Mouse (Mus musculus): ENCODE results near the gene Napsa.

The Napsa gene

DNA sequence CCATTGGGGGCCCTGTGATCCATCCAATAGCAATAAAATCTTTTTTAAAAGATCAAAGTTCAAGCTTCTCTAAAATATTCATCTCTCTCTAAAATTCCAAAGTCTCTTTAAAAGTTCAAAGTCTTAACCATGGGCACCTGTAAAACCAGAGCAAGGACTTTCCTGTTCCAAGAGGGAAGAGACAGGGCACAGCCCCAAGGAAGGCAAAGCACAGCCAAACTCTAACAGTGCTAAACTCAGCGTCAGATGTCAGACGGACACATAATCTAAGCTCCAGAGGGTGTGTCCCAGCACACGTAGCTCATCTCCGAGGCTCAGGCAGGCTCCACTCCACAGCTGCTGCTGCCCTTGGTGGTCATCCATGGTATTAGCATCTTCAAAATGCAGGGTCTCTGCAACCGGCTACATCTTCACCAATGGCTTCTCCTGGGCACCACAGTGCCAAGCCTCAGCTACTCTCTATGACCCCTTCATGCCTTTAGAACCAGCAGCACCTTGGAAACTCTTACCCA lies 4.2 kb downstream of the Napsa start:
- no peak for DNase-seq

DNA sequence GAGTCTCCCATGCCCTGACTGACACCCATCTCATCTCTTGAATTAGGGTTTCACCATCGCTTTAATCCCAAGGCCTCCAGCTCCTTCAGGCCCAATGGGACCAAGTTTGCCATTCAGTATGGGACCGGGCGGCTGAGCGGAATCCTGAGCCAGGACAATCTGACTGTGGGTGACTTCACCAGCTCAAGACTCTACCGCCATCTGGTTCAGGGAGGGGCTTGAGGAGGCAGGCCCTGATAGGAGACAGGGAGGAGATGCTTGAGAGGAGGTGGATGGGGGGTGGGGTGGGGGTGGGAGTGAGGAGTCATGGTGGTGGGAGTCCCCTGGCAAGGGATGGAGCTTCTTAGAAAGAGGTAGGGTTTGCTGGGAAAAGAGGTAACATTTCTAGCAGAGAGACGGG lies 9.5 kb downstream of the Napsa start:
- DNase-seq, result no peak

DNA sequence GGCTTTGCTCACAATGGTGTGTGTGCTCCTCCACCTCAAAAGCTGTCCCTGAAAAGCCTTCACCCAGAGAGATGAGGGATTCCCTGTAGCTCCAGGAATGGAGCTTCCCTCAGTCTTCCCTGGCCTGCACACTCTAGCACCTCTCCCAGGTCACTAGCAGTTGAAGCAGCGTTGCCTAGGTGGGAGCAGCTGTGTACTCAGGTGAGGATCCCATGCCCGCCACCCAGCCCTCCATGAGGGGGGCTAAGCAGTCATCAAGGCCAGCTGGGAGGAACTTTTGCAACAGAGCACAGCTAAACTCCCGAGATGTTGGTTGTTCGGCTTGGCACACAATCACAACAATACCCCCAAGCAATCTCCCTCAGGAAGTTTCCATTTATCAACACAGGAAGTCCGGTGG lies 10.5 kb downstream of the Napsa start:
- no peak for DNase-seq

DNA sequence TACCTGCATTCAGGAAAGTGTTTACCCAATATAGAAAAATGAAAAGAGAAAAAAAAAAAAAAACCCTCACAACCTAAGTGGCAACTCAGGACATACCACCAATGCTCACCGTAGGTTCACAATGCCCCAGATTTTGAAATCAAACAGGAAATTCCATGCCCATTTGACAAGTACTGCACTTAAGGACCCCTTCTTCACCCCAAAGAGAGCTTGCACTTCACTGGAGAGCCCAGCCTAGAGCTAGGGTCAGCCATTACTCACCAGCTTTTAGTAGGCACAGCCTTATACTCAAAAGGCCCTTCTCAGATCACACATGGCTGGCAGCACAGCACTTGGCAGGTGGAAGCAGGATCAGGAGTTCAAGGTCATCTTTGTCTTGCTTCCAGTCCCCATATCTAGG lies 11.0 kb downstream of the Napsa start:
- no peak for DNase-seq

DNA sequence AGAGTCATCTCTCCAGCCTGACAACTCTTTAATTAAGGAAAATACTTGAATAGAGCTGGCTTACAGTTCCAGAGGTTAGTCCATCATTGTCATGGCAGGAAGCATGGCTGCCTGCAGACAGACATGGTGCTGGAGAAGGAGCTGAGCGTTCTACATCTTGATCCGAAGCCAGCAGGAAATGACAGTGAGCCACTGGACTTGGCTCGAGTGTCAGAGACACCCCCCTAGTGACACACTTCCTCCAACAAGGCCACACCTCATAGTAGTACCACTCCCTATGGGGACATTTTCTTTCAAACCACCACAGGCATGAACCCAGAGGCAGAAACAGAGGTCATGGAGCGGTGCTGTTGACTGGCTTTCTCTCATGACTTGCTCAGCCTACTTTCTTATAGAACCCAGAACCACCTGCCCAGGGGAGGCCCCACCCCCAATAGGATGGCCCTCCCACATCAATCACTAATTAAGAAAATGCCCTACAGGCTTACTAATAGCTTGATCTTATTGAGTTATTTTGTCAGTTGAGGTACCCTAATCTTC lies 12.2 kb downstream of the Napsa start:
- DNase-seq, result no peak

DNA sequence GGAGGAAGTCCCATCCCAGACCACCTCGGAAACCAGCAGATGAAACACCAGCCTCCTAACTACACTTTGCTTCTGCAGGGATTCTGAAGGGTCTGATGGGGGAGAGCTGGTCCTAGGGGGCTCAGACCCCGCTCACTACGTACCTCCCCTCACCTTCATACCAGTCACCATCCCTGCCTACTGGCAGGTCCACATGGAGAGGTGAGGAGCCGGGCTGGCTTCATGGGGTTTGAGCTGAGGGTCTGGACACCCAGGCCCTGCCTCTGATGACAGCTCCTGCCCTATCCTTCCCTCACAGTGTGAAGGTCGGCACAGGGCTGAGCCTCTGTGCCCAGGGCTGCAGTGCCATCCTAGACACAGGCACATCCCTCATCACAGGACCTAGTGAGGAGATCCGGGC lies 12.7 kb downstream of the Napsa start:
- no peak for DNase-seq

DNA sequence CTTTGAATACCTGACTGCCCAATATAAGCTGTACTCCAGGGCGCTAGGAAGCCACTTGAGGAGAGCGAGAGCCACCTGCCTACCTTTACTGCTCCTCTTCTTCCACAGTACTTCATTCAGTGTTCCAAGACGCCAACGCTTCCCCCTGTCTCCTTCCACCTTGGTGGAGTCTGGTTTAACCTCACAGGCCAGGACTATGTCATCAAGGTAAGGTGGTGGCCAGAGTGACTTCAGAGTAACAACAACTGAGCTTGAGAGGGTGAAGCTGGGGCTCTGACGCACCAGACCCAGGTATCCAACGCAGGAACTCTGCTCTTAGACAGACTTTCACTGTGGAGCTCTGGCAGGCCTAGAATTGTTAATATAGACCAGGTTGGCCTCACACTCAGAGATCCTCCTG lies 13.4 kb downstream of the Napsa start:
- no peak for DNase-seq

DNA sequence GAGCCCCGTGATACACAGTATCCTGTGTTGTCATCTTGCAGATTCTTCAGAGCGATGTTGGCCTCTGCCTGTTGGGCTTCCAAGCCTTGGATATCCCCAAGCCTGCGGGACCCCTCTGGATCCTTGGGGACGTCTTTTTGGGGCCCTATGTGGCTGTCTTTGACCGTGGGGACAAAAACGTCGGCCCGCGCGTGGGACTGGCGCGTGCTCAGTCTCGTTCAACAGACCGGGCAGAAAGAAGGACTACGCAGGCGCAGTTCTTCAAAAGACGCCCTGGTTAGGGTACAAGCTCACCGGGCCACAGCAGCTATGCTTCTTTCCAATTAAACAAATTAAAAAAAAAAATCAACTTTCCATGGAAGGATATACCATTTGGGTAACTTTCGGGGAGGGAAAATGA lies 14.3 kb downstream of the Napsa start:
- DNase-seq, result peak; percentile 69

DNA sequence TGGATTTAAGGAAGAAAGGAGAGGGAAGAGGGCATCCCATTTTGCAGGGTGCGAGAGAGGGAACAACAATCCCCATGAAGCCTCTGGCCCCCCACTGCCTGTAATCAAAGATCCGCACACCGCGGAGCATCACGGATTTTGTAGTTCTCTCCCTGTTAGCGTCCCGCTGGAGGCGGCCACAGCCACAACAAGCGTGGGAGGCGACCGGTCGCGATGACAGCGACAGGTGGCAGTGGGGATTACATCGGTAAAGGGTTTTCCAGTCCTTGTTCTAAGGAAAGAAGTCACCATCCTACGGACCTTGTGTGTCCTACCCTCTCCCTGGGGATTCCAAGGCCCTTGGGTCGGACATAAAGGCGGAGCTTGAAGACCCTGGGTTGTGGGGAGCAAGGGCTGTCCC lies 14.8 kb downstream of the Napsa start:
- peak; percentile 81 for DNase-seq

DNA sequence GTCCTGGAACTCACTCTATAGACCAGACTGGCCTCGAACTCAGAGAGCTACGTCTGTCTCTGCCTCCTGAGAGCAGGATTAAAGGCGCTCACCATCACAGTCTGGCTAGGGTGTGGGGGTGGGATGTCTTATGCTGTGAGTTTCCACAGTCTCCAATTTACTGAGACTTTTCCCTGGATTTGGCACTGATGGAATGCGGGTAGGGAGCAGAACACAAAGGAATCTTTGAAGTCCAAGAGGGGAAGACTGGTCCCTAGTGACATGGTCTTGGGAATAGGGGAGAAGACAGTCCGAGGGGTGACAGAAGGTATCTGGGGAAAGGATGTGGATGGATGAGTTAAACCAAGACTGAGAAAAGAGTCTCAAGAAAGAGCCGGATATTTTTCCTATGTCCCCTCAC lies 15.5 kb downstream of the Napsa start:
- no peak for DNase-seq

DNA sequence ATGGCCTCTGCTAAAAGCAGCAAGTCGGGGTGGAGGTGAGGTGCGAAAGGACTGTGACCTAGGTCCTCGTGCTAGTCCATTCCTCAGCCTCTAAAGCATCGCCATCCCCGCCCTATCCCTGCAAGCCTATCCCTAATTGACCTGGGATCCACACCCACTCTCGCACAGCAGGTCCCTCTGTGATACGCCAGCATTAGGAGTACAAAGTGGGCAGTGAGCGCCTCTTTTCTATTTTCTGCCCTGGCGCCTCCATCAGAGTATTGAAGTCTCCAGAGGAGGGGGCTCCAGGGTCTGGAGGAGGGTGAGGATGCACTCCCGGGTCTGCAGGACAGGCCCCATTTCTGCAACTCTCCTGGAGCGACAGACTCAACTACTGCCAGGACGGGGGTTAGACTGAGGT lies 16.2 kb downstream of the Napsa start:
- DNase-seq, result no peak

DNA sequence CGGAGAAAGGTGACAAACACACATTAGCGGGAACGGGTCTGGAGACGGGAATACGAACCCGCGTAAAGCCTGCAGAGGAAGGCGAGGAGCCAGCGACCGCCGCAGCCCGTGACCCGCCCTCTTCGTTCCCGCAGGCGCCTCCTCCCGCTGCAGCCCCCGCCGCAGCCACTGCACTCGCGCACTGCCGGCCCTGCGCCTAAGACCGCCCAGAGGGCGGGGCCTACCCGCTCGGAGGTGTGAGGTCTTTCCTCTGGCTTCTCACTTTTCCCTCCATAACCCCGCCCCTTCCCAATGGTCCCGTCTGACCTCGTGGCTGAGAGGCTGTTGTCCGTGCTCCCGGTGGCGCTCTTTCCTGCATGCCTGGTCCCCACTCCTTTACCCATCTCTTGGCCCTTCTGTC lies 17.0 kb downstream of the Napsa start:
- DNase-seq, result peak; percentile 73

DNA sequence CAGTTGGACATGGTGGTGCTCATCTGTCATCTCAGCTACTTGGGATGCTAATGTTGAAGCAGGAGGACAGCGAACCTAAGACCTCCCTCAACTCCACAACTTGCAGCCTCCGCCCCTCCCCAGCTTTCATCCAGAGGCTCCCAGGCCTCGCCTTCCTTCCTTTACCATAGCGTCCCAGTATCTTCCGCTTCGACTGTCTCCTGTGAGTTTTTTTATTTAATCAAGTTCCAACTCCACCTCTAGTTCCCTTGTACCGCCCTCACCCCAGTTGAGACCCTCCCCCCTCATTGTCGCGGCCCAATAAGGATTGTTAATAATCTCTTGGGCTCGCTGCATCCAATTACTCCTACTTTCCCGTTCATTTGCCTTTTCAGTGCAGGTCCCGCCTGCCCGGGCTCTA lies 17.8 kb downstream of the Napsa start:
- no peak for DNase-seq

DNA sequence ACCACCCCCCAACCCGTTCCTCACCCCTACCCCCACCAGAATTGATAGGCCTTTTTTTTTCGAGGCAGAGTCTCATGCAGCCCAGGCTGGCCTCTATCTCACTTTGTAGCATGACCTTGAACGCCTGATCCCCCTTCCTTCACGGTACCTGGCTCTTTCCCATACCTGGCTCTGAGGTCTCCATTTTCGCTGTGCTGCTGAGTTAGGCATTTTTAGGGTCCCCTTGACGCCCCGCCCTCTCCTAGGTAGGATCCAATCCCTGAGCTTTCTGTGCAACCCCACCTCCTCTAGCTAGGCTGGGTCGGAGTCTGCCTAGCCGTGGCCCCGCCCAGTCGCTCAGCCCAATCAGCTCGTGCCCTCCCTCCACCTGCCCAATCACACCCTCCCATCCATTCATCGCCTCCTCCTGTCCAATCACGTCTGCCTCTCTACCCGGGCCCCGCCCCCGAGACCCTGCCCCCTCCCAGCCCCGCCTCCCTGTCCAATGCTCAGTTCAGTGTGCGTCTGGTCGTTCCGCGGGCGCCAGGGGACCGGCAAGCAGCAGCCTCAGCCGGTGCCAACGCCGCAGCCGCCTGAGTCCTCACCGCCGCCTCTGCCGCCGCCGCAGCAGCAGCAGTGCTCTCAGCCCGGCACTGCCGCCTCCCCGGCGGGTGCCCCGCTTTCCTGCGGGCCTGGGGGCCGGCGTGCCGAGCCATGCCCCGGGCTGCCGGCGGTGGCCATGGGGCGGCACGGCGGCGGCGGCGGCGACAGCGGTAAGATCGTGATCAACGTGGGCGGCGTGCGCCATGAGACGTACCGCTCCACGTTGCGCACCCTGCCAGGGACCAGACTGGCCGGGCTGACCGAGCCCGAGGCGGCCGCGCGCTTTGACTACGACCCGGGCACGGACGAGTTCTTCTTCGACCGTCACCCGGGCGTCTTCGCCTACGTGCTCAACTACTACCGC lies 18.5 kb downstream of the Napsa start, which contains the start of gene Kcnc3:
Gene Kcnc3 (plus strand): TSS at position 263 of the 946 bp plus-strand sequence.
- peak; percentile 91 for DNase-seq

DNA sequence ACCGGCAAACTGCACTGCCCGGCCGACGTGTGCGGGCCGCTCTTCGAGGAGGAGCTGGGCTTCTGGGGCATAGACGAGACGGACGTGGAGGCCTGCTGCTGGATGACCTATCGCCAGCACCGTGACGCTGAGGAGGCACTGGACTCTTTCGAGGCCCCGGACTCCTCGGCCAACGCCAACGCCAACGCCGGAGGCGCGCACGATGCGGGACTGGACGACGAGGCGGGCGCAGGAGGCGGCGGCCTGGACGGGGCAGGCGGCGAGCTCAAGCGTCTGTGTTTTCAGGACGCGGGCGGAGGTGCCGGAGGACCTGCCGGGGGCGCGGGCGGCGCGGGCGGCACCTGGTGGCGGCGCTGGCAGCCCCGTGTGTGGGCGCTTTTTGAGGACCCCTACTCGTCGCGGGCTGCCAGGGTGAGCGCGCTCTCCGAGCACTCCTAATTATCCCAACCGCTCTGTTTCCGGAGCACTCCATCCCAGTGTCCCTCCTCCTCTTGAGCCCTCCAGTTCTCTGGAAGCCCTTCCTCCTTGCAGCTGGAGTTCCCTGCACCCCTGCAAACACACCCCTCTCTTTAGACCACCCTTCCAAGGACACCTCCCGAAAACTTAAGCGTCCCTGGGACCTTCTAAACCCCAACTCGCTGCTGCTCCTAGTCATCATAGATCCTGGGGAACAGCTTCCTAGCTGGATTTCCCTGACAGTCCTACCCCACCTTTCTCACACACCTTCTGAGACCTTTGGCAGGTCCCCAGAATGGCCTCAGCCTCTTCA lies 19.4 kb downstream of the Napsa start:
- no peak for DNase-seq

DNA sequence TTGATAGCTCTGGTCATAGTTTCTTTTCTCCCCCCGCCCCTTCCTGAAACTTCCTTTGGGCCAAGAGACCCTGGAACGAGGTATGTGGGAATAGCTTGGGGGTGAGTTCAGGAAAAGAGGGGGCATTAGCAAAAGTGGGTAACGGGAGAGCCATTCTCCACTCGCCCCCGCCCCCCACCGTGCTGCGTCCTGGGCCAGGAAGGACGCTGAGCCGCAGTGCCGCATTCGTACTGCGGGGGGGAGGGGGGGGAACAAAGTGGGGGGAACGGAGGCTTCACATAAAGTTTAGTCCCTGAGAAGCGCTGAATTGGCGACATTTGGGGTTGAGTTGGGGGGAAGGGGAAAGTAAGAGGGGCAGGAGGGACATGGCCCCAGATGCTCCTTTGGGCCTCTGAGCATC lies 20.9 kb downstream of the Napsa start:
- DNase-seq, result no peak

DNA sequence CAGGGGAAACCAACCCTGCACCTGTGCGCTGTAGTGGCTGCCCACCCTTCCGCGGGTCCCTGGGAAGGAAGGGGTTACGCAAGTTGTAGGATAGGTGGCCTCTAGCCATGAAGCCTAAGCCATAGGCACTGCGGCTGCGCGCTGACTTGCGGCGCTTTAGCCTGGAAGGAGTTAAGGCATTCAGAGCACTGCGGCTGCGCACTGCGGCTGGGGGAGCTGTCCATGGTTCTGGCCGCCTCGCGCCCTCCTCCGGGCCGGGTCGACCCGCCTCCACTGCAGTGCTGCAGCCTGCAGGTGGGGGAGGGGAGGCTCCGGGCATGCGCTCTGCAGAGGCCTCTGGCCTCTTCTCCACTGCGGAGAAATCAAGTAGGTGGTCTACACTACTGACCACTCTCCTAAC lies 21.6 kb downstream of the Napsa start:
- DNase-seq, result peak; percentile 90

DNA sequence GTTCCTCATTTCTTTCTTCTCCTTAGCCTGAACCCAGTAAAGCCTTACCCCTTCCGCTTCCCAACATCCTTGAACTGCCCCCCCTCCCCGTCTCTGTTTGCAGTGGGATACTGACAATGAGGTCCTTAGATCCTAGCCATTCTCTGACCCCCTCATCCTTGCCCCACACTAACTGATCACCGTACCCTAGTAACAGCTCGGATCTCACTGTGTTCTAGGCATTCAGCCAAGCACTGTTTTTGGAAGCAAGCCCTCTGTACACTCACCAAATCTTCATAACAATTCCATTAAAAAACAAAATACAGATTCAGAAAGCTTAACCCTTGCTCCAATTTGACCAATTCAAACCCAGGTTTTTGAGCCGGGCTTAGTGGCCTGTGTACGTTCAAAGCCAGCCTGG lies 22.1 kb downstream of the Napsa start:
- DNase-seq, result no peak

DNA sequence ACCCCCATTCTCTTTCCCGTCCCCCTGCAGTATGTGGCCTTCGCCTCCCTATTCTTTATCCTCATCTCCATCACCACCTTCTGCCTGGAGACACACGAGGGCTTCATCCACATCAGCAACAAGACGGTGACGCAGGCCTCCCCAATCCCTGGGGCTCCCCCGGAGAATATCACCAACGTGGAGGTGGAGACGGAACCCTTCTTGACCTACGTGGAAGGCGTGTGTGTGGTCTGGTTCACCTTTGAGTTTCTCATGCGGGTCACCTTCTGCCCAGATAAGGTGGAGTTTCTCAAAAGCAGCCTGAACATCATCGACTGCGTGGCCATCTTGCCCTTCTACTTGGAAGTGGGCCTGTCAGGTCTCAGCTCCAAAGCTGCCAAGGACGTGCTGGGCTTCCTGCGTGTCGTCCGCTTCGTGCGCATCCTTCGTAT lies 23.0 kb downstream of the Napsa start:
- no peak for DNase-seq

DNA sequence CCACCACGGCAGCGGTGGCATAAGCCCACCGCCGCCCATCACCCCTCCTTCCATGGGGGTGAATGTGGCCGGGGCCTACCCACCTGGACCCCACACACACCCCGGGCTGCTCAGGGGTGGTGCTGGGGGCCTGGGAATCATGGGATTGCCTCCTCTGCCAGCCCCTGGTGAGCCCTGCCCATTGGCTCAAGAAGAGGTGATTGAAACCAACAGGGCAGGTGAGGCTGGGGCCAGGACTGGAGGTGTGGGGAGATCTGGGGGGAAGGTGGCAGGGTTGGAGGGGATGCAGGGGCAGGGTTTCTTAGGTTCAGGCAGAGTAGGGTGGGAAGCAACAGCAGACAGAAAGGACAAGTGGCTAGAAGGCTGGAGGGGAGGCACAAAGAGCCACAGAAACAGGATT lies 23.9 kb downstream of the Napsa start:
- no peak for DNase-seq

DNA sequence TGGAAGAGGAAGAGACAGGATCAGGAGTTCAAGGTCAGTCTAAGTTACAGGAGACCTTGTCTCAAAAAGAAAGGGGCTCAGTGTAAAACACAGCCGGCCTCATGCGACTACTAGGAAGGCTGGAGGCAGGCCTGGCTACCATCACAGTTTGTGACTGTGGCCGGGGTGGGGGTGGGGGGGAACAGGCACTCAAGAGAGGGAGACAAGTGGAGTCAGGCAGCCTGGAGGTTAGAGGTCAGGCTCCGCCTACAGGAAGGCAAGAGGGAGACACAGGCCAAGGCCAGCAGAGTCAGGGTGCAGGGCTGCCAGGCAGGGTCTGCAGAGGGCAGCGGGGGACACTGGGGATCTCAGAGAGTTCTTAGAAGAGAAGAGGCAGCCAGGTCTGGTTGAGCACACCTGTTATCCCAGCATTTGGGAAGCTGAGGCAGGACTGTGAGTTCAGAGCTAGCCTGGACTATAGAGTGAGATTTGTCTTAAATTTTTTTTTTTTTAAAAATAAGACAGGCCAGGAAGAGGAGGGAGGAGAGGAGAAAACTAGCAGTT lies 24.9 kb downstream of the Napsa start:
- DNase-seq, result no peak

DNA sequence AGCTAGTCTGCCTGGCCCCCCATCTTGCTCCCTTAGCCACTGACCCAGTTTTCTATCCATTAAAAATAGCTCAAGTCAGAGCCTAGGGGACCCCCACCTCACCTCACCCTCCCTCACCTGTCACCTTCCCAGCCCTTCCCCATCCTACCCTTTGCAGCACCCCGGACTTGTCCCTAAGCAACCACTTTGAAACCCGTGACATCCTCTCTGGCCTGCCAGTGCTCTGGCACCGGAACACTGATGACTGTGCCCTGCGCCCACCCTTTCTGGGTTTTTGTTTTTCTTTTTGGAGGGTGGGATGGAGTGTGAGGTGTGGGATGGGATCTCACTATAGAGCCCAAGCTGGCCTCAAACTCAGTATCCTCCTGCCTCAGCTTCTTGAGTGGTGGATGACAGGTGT lies 25.5 kb downstream of the Napsa start:
- no peak for DNase-seq

DNA sequence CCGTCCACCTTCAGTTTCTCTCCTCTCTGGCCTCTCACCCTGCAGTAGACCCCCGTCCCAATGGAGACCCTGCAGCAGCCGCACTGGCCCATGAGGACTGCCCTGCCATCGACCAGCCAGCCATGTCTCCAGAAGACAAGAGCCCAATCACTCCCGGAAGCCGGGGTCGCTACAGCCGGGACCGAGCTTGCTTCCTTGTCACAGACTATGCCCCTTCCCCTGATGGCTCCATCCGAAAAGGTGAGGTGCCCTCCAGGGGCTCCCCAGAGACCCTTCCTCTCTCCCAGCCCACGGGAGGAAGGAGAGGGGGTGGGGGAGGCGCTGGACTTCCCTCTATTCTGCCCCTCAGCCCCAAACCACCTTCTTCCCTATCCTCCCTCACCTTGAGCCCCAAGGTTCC lies 26.2 kb downstream of the Napsa start:
- DNase-seq, result no peak
